Mouse (Mus musculus) small intestine, adult 2 months (tissue): Measurements from ENCODE around the gene Phtf2. TPM values are rescaled to one million over a fixed set of nuclear protein-coding genes. Genes with fewer than 3 reads are reported as not detected.
A peak's percentile ranks its signal among the peaks of the same experiment; 100 is the strongest.

Source experiments
- H3K27ac ChIP-seq: fragments of 200-500 bp; 2 replicates; pipeline ENCODE4 v1.5.1; 2012; ENCODE audit warnings: low read depth, low read length, control low read depth, inconsistent platforms; ENCODE audit not compliant: insufficient read depth
- H3K27me3 ChIP-seq: fragments of 200-500 bp; 2 replicates; pipeline ENCODE4 v1.6.1; 2012; ENCODE audit warnings: mild to moderate bottlenecking, moderate library complexity, low read length, inconsistent platforms; ENCODE audit not compliant: control insufficient read depth, insufficient read depth
- H3K36me3 ChIP-seq: fragments of 200-500 bp; 2 replicates; pipeline ENCODE4 v1.6.1; 2012; ENCODE audit warnings: mild to moderate bottlenecking, low read length, control low read depth, inconsistent platforms; ENCODE audit not compliant: control insufficient read depth, insufficient read depth
- H3K4me1 ChIP-seq: fragments of 200-500 bp; 2 replicates; pipeline ENCODE4 v1.6.1; 2012; ENCODE audit warnings: low read length, inconsistent platforms, mixed read lengths; ENCODE audit not compliant: control insufficient read depth, insufficient read depth, insufficient read length
- H3K4me3 ChIP-seq: fragments of 200-500 bp; 2 replicates; pipeline ENCODE4 v1.5.1; 2012; ENCODE audit warnings: low read depth, mild to moderate bottlenecking, control low read depth, inconsistent platforms, low read length, moderate library complexity
- CTCF ChIP-seq: fragments of 200-500 bp; IDR thresholded peaks from 2 replicates; pipeline ENCODE4 v1.5.1; 2012; ENCODE audit warnings: low read depth, mild to moderate bottlenecking, control low read depth, inconsistent platforms, low read length, moderate library complexity, mixed read lengths; ENCODE audit not compliant: insufficient replicate concordance, insufficient read length; ENCODE audit errors: extremely low read depth
- POLR2A ChIP-seq: fragments of 200-500 bp; IDR thresholded peaks from 2 replicates; pipeline ENCODE4 v1.6.1; 2012; ENCODE audit warnings: low read depth, mild to moderate bottlenecking, control low read depth, inconsistent platforms, low read length, moderate library complexity
- WGBS: fragments of 180-500 bp; shearing (Covaris S2); methylation state at CpG from one replicate; pipeline ENCODE4 v1.1.7; 2018; 5-methylcytosine and 5-hydroxymethylcytosine counted together
- polyA plus RNA-seq: library from polyadenylated mRNA; depleted of rRNA; stranded (reverse); fragments of >200 nt; gene quantifications from 2 replicates; pipeline ENCODE4 v1.2.3, GENCODE M21; 2012; rRNA removed

The Phtf2 gene
- polyA plus RNA-seq, result 0.13 and 0.27 TPM in 2 replicates

DNA sequence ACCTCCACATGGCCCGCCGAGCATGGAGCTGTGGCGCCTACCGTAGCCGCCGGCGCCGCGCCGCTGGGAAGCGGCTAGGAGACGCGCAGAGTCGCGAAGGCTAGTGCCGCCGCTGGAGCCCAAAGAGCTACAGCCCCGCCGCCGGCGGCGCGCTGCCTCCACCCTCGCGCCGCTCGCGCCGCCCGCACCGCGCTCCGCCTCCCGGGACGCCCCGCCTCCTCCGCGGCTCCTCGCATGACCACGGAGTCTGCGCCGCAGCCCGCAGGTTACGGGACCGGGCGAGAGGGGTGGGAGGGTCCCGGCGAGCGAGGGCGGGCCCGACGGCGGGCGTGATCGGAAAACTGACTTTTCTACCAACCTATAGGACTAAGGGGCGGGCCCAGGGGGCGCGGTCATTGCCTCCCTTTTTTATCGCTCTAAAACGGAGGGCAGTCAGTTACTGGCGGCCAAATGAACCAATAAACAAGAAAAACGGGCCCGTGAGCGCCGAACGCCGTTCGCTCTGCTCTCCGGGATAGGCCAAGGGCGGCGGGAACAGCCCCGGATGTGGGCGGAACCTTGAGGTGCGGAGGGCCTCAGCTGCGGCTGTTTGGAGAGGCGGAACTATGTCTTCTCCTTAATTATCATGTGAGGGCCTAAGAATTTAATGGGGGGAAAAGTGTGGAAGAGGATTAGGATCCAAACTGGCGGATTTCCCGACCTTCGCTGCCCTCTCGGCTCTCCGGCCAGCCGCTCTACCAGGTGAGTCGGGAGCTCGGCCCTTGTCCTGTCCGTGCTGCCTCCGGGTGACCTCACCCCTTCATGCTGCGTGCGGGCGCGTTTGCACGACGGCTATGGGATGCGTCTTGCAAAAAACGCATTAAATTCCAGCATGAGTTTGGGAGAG is at the start of gene Phtf2, which contains the start of gene Tmem60:
Phtf2 (minus strand) TSS at position 210 of the 886 bp plus-strand sequence.
Tmem60 (plus strand) TSS at position 277 of the 886 bp plus-strand sequence.
- TF ChIP-seq POLR2A (peak; percentile 96), CTCF (peak; percentile 14; the same call in 1 of the 2 replicates)
- Histone ChIP-seq H3K4me3 (peak within 1 kb of the TSS; percentile 95), H3K36me3 (no peaks in the 10 kb centered on the region; the same call in none of the 2 replicates), H3K27ac (peak within 1 kb of the TSS; percentile 78), H3K4me1 (peaks cover 4% of the 10 kb centered on the region; the same call in 1 of the 2 replicates), H3K27me3 (no peaks in the 10 kb centered on the region)
- under 1% methylated on average over 93 of the region's 94 CpGs for WGBS

DNA sequence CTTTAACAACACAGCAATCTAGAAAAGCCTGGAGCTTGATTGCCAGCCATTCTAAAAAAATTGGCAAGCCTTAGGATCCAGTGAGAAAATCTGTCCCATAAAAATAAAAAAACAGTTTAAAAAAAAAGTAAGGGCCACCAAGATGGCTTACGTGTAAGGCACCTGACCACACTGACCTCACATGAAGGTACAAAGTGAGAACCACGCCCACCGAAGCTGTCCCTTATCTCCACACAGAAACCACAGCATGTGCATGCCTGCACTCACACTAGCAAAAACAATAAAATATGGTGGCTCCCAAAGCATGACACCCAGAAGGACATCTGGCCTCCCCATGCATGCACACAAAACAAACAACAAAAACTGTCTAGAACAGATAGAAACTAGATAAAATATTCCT is 49.4 kb upstream of the Phtf2 start:
- TF ChIP-seq CTCF (no peak), POLR2A (no peak)
- 37% methylated on average over 3 of the region's 3 CpGs for WGBS
- no peaks in the 10 kb centered on the region for H3K27me3 ChIP-seq

DNA sequence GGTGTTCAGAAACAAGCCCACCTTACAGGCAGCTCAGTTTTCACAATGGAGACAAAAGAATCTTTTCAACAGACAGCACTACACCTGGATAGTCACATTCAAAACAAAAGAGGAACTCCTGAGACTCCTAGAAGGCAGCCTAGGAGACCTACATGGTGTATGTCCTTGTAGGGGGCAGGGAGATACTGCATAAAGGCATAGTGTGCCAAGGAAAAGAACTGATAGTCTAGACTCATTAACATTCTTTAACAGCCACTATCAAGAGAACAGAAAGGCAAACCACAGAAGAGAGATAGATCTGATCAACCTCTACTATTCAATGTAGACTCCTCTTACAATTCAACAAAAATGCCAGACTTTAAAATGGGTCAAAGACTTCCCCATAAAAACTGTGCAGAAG is 48.5 kb upstream of the Phtf2 start:
- no peaks in the 10 kb centered on the region for H3K36me3 ChIP-seq
- H3K27me3 ChIP-seq, result no peaks in the 10 kb centered on the region
- H3K4me3 ChIP-seq, result no peak overlapping the region
- TF ChIP-seq CTCF, result no peak
- TF ChIP-seq POLR2A, result no peak
- H3K27ac ChIP-seq, result no peak overlapping the region
- peaks cover 4% of the 10 kb centered on the region for H3K4me1 ChIP-seq

More for the DNA sequence above, 49.4 kb upstream of the Phtf2 start:
- Histone ChIP-seq H3K4me1 (peaks cover 5% of the 10 kb centered on the region), H3K27ac (no peak overlapping the region), H3K36me3 (no peaks in the 10 kb centered on the region), H3K4me3 (no peak overlapping the region)

DNA sequence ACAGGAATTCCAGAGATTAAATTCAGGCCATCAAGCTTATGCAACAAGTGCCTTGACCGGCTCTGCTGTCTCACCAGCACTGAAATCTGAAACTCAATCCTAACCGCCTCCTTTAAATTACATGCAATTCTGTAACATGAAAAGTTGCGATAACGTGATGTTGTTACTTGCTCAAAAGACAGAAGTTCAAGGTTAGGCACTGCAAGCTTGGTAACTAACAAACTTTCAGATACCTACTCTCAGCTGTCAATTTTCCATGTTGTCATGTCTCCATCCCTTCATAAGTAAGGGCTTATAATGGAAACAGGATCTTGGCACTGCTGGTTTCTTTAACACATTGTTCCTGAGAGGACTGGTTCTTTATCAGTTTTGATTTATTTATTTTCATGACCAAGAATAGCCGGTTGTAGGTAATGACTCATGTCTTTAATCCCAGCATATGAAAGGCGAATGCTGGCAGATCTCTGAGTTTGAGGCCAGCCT is 47.8 kb upstream of the Phtf2 start:
- 32% methylated on average over 6 of the region's 6 CpGs for WGBS
- H3K4me3 ChIP-seq, result no peak overlapping the region
- H3K36me3 ChIP-seq, result no peaks in the 10 kb centered on the region
- H3K27ac ChIP-seq, result no peak overlapping the region
- peaks cover 2% of the 10 kb centered on the region; the same call in 1 of the 2 replicates for H3K4me1 ChIP-seq
- no peaks in the 10 kb centered on the region for H3K27me3 ChIP-seq
- TF ChIP-seq POLR2A (no peak), CTCF (no peak)

DNA sequence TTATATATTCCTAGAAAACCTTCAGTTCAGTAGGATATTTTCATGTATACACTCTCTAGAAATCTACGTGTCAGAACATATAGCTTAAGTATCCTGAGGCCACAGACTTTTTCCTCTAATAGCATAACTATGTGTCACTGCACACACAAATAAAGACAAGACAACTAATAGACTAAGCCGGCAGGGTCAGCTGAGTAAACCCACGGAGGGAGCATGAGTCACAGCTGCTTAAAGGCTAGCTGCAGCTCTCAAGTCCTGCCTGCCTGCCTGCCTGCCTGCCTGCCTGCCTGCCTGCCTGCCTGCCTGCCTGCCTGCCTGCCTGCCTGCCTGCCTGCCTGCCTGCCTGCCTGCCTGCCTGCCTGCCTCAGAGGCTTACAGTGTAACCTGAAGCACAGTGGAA is 43.5 kb upstream of the Phtf2 start:
- Histone ChIP-seq H3K27me3 (no peaks in the 10 kb centered on the region), H3K4me1 (no peaks in the 10 kb centered on the region), H3K27ac (no peak overlapping the region), H3K36me3 (peaks cover 4% of the 10 kb centered on the region; the same call in 1 of the 2 replicates), H3K4me3 (no peak overlapping the region)
- WGBS, result 46% methylated on average over 3 of the region's 3 CpGs
- TF ChIP-seq CTCF (no peak), POLR2A (no peak)

DNA sequence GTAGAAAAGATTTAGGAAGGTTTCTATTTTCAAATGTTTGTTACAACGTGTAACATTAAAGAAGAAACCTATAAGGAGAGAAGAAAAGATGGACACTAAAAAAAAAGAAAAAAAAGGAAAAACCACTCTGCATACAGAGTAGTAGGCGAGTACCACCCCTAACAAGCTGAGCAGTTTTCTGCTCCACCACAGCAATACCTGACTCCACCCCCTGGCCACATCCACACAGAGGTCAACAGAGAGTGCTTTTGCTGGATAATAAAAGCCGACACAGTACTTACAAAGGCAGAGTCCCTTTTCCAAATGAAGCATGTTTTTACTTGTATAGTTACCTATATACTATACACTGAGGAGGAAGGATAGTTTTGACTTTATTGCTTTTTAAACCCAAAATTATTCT is 42.7 kb upstream of the Phtf2 start:
- Histone ChIP-seq H3K27ac (no peak overlapping the region), H3K36me3 (peaks cover 4% of the 10 kb centered on the region; the same call in 1 of the 2 replicates), H3K4me3 (no peak overlapping the region), H3K27me3 (no peaks in the 10 kb centered on the region), H3K4me1 (no peaks in the 10 kb centered on the region)
- TF ChIP-seq CTCF (no peak), POLR2A (no peak)
- 64% methylated on average over 3 of the region's 3 CpGs for WGBS

DNA sequence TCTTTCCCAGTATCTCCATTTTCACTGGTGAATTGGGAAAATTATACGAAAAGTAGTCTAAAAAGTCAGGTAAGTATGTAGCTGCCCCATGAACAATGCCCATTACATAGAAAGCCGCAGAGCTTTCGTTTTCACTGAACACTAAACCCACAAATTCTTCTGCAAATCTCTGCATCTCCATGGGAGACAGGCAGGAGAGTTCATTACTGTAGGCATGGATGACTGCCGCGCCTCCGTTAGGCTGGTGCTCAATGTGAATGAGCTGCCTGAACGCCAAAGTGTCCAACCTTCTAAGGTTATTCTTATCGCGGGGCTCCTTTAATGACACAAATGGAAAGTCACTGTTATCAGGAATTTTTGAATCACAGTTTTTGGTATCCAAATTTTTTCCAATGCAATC is 37.6 kb upstream of the Phtf2 start:
- peaks cover 8% of the 10 kb centered on the region for H3K36me3 ChIP-seq
- WGBS, result 94% methylated on average over 9 of the region's 9 CpGs
- no peaks in the 10 kb centered on the region for H3K4me1 ChIP-seq
- no peak overlapping the region for H3K27ac ChIP-seq
- H3K4me3 ChIP-seq, result no peak overlapping the region
- TF ChIP-seq POLR2A, result no peak
- no peak for TF ChIP-seq CTCF
- no peaks in the 10 kb centered on the region for H3K27me3 ChIP-seq
